Mouse (Mus musculus) midbrain, postnatal 0 days (tissue): ENCODE data around the gene Tbc1d8. TPM values are rescaled to one million over a fixed set of nuclear protein-coding genes. Genes with fewer than 3 reads are reported as not detected.
A peak's percentile ranks its signal among the peaks of the same experiment; 100 is the strongest.

Experiments
- ATAC-seq: fragments of 200-750 bp; cut with Nextera tagmentation; 2 replicates; pipeline ENCODE4 v1.8.0; 2017; ENCODE audit warnings: moderate number of reproducible peaks, mild to moderate bottlenecking, moderate TSS enrichment, moderate library complexity; ENCODE audit not compliant: low FRiP score
- DNase-seq: peaks from one replicate; pipeline ENCODE4 v3.0.0-alpha.2; 2015; ENCODE audit warnings: low spot score
- H3K27ac ChIP-seq: fragments of 300-500 bp; sonication (generic); 2 replicates; pipeline ENCODE4 v1.5.1; 2014; ENCODE audit warnings: low read depth, mild to moderate bottlenecking, low read length, mixed read lengths
- H3K27me3 ChIP-seq: fragments of 300-500 bp; sonication (generic); 2 replicates; pipeline ENCODE4 v1.6.1; 2014; ENCODE audit warnings: low read length, control low read depth, mixed read lengths; ENCODE audit not compliant: insufficient read depth
- H3K36me3 ChIP-seq: fragments of 300-500 bp; sonication (generic); 2 replicates; pipeline ENCODE4 v1.6.1; 2014; ENCODE audit warnings: low read length, control low read depth, mixed read lengths; ENCODE audit not compliant: insufficient read depth
- H3K4me1 ChIP-seq: fragments of 300-500 bp; sonication (generic); 2 replicates; pipeline ENCODE4 v1.6.1; 2014; ENCODE audit warnings: mild to moderate bottlenecking, control low read depth, antibody characterized with exemption, low read length, mixed read lengths; ENCODE audit not compliant: insufficient read depth
- H3K4me2 ChIP-seq: fragments of 300-500 bp; sonication (generic); 2 replicates; pipeline ENCODE4 v1.6.1; 2014; ENCODE audit warnings: low read depth, mild to moderate bottlenecking, low read length, mixed read lengths; ENCODE audit not compliant: poor library complexity, severe bottlenecking
- H3K4me3 ChIP-seq: fragments of 300-500 bp; sonication (generic); 2 replicates; pipeline ENCODE4 v1.5.1; 2014; ENCODE audit warnings: low read depth, mild to moderate bottlenecking, low read length, moderate library complexity
- H3K9ac ChIP-seq: fragments of 300-500 bp; sonication (generic); replicated peaks from 2 replicates; pipeline ENCODE4 v1.6.1; 2014; ENCODE audit warnings: mild to moderate bottlenecking, low read length, moderate library complexity, mixed read lengths; ENCODE audit not compliant: poor library complexity, severe bottlenecking
- H3K9me3 ChIP-seq: fragments of 300-500 bp; sonication (generic); 2 replicates; pipeline ENCODE4 v1.6.1; 2016; ENCODE audit warnings: low read length, control low read depth
- CTCF ChIP-seq: IDR thresholded peaks from 2 replicates; pipeline ENCODE4 v1.5.1; 2016; ENCODE audit warnings: antibody characterized with exemption, mild to moderate bottlenecking
- WGBS: fragments of 180-500 bp; shearing (Covaris S2); extraction: QIAGEN DNeasy Blood & Tissue Kit; methylation state at CpG from one replicate; pipeline ENCODE4 v1.1.7; 2014; 5-methylcytosine and 5-hydroxymethylcytosine counted together
- polyA plus RNA-seq: library from polyadenylated mRNA; unstranded; fragments of >200 nt; fragmentation: Nextera tagmentation; extraction: Ambion mirVana; gene quantifications from 2 replicates; pipeline ENCODE4 v1.2.1, GENCODE M21; 2015
- total RNA-seq: library from RNA; depleted of rRNA; stranded (reverse); fragments of >200 nt; gene quantifications from 2 replicates; pipeline ENCODE4 v1.2.3, GENCODE M21; 2014; rRNA removed

Gene Tbc1d8
- total and polyA plus RNA-seq, 2 experiments from 2014 or later: 8.5 to 18.3 TPM

DNA sequence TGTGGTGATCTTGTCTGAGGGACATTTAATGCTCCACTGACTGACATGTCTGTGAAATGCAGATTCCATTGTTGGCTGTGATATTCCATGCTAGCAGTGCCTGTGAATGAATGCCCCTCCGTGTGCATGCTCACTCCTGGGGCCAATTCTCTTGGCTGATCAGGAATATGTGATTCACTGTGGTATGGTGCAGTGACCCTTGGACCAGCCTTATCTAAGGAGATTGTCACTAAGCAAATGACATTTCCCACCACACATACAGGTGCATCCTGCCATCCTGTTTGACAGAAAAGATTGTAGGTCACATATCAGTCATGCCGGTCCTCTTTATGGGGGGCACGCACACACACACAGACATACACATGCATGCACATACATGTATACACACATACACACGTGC is 146.1 kb downstream of the Tbc1d8 start:
- DNase-seq (no peak), ATAC-seq (no peak)
- no peak overlapping the region for H3K4me2 ChIP-seq
- H3K9me3 ChIP-seq: no peaks in the 10 kb centered on the region
- H3K4me1 ChIP-seq: no peaks in the 10 kb centered on the region
- no peak for TF ChIP-seq CTCF
- H3K4me3 ChIP-seq: no peak overlapping the region
- H3K9ac ChIP-seq: no peak overlapping the region
- 82% methylated on average over 4 of the region's 4 CpGs for WGBS
- no peaks in the 10 kb centered on the region for H3K36me3 ChIP-seq
- no peak overlapping the region for H3K27ac ChIP-seq
- no peaks in the 10 kb centered on the region for H3K27me3 ChIP-seq

DNA sequence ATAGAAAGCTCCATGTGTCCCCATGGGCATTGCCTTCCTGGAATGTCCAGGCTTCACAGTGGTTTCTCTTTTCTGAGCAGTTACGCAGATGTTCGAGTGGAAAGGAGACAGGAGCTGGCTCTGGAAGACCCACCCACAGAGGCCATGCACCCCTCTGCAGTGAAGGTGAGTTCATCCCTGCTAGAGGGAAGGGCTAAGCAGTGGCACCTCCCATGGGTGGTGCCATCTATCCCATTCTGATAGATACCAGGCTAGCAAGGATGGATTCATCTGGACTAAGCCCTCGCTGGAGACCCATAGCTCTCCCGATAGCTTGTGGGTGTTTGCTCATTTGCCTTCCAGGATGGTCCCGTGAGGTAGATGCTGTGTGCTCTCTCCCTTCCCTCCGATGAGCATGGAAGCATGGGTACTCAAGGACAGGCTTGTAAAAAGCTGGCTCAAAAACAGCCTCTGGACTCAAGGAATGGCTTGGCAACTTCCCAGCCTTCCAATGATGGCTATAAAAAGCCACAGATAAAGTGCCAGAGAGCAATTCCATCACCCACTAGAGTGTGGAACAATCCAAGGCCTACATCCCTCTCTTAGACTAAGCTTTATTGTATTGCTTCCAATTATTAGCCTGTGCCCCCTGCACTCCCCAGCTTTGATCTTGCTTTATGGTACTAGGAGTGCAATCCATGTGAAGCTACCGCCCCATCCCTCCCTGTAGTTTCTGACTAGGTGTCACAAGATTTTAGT is 147.5 kb downstream of the Tbc1d8 start:
- H3K4me3 ChIP-seq: no peak overlapping the region
- no peaks in the 10 kb centered on the region for H3K36me3 ChIP-seq
- H3K27me3 ChIP-seq: no peaks in the 10 kb centered on the region
- DNase-seq: no peak
- no peaks in the 10 kb centered on the region for H3K9me3 ChIP-seq
- TF ChIP-seq CTCF: no peak
- H3K9ac ChIP-seq: no peak overlapping the region
- H3K4me2 ChIP-seq: no peak overlapping the region
- H3K27ac ChIP-seq: no peak overlapping the region
- no peaks in the 10 kb centered on the region for H3K4me1 ChIP-seq
- 89% methylated on average over 7 of the region's 7 CpGs for WGBS
- ATAC-seq: no peak

DNA sequence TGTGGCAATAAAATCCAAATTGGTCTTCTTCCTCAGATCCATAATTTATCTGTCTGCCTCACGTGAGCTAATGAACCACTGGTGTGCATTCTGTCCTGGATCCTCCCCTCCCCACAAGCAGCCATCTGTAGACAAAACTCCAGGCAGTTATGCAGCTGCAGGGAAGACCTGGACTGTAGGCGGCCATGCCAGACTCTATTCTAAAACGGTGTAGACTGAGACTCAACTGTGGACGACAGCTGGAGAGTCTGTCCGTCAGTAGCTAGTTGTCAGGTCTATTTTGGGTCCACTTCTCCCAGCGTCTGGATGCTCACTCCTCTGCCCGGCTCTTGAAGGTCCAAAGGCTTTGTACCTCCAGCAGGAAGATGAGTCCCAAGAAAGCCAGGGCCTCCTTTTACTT is 151.0 kb downstream of the Tbc1d8 start:
- Histone ChIP-seq H3K4me1 (no peaks in the 10 kb centered on the region), H3K4me2 (no peak overlapping the region), H3K36me3 (no peaks in the 10 kb centered on the region), H3K9me3 (no peaks in the 10 kb centered on the region), H3K9ac (no peak overlapping the region), H3K27ac (no peak overlapping the region), H3K27me3 (no peaks in the 10 kb centered on the region), H3K4me3 (no peak overlapping the region)
- no peak for TF ChIP-seq CTCF
- DNase-seq: peak; percentile 11
- WGBS: 81% methylated on average over 7 of the region's 7 CpGs
- no peak for ATAC-seq

DNA sequence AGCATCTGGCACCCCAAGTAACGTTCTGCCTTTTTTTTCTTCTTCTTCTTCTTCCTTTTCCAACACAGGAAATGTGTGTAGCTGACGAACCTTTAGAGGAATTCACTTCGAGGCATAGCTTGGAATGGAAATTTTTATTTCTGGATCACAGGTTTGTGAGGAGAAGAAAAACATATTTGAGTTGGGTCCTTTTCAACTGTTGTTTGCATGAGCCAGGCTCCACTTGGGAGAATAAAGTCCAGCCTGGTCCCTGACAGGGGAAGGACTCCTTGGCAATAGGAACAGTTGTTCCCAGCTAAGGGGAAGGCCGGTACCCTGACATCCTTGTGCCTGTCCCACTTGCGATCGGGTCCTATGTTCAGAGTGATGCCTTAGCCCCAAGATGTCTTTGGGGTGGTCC is 153.3 kb downstream of the Tbc1d8 start:
- DNase-seq (no peak), ATAC-seq (no peak)
- no peak overlapping the region for H3K4me3 ChIP-seq
- H3K27me3 ChIP-seq: no peaks in the 10 kb centered on the region
- H3K27ac ChIP-seq: no peak overlapping the region
- H3K36me3 ChIP-seq: no peaks in the 10 kb centered on the region
- H3K4me1 ChIP-seq: no peaks in the 10 kb centered on the region
- no peak for TF ChIP-seq CTCF
- H3K4me2 ChIP-seq: no peak overlapping the region
- H3K9me3 ChIP-seq: no peaks in the 10 kb centered on the region
- 86% methylated on average over 6 of the region's 6 CpGs for WGBS
- no peak overlapping the region for H3K9ac ChIP-seq

DNA sequence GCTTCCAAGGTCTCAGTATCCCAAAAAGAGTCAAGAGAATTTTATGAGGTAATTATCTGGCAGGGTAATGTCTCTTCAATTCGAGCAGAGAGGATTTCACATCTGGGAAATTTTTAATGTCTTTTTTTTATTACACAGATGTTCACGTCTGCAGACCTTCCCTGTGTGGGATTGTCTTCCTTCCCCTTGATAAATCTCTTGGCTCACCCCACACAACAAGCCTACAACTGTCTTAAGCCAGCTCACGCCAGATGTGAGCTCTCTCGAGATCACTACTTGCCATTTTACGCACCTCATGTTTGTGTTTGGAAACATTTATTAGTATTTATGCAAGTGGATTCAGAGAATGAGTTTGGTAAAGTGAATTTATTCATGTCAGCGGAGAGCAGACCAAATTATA is 156.6 kb downstream of the Tbc1d8 start:
- TF ChIP-seq CTCF: no peak
- H3K36me3 ChIP-seq: no peaks in the 10 kb centered on the region
- ATAC-seq (no peak), DNase-seq (no peak)
- no peak overlapping the region for H3K9ac ChIP-seq
- H3K27ac ChIP-seq: no peak overlapping the region
- 78% methylated on average over 6 of the region's 6 CpGs for WGBS
- no peak overlapping the region for H3K4me2 ChIP-seq
- no peak overlapping the region for H3K4me3 ChIP-seq
- no peaks in the 10 kb centered on the region for H3K27me3 ChIP-seq
- no peaks in the 10 kb centered on the region for H3K9me3 ChIP-seq
- H3K4me1 ChIP-seq: no peaks in the 10 kb centered on the region

Other genes with a start within 250 kb of the Tbc1d8 start
- 273 and 342 TPM in 2 replicates for gene Rpl31, start 110.9 kb downstream of the Tbc1d8 start, total RNA-seq
- 346 and 367 TPM in 2 replicates for gene Rpl31, start 110.9 kb downstream of the Tbc1d8 start, polyA plus RNA-seq
- gene Cnot11, start 56.2 kb upstream of the Tbc1d8 start, total RNA-seq: 28.8 and 32.3 TPM in 2 replicates
- gene Cnot11, start 56.2 kb upstream of the Tbc1d8 start, polyA plus RNA-seq: 9.4 and 9.6 TPM in 2 replicates
- 13.0 and 22.2 TPM in 2 replicates for gene Rnf149, start 98.7 kb upstream of the Tbc1d8 start, total RNA-seq
- gene Rnf149, start 98.7 kb upstream of the Tbc1d8 start, polyA plus RNA-seq: 16.5 and 20.6 TPM in 2 replicates
- gene Creg2, start 172.7 kb upstream of the Tbc1d8 start, total RNA-seq: 24.3 and 25.9 TPM in 2 replicates
- gene Creg2, start 172.7 kb upstream of the Tbc1d8 start, polyA plus RNA-seq: 13.6 and 14.6 TPM in 2 replicates
- gene Rfx8, start 242.2 kb upstream of the Tbc1d8 start, total RNA-seq: 0.52 and 0.66 TPM in 2 replicates
- 0.28 and 0.39 TPM in 2 replicates for gene Rfx8, start 242.2 kb upstream of the Tbc1d8 start, polyA plus RNA-seq